Mouse (Mus musculus): ENCODE measurements around the gene Nbea. TPM values are rescaled to one million over a fixed set of nuclear protein-coding genes. Genes with fewer than 3 reads are reported as not detected.
A peak's percentile ranks its signal among the peaks of the same experiment; 100 is the strongest.

The Nbea gene
- polyA plus RNA-seq, 1 experiment from 2014 or later, result 36.8 TPM

GRCm38 (mm10) chr3:55713856-55714255 lies 469.6 kb downstream of the Nbea start:
- Histone ChIP-seq H3K4me1 (peaks cover 8% of the 10 kb centered on the region), H3K27ac (no peak overlapping the region; the same call in 1 of the 2 replicates), H3K9me3 (replicated peaks) (no peaks in the 10 kb centered on the region), H3K27me3 (no peaks in the 10 kb centered on the region), H3K9ac (no peak overlapping the region), H3K4me2 (no peak overlapping the region), H3K4me3 (no peak overlapping the region), H3K36me3 (ENCODE audit: poor library complexity, severe bottlenecking) (peaks cover 28% of the 10 kb centered on the region)
- ATAC-seq, result peak; percentile 49
- WGBS, result 69% methylated on average over 3 of the region's 3 CpGs

- no peak for ATAC-seq
- Histone ChIP-seq H3K4me3 (no peak overlapping the region), H3K9me3 (replicated peaks) (no peaks in the 10 kb centered on the region), H3K27me3 (no peaks in the 10 kb centered on the region), H3K9ac (no peak overlapping the region), H3K36me3 (ENCODE audit: poor library complexity, severe bottlenecking) (peaks cover 16% of the 10 kb centered on the region), H3K4me2 (no peak overlapping the region), H3K27ac (no peak overlapping the region), H3K4me1 (peaks cover 8% of the 10 kb centered on the region)
- 89% methylated on average over 4 of the region's 4 CpGs for WGBS
These were observed 473.2 kb downstream of the Nbea start for GRCm38 (mm10) chr3:55710300-55710699.

- Histone ChIP-seq H3K4me3 (no peak overlapping the region), H3K9me3 (replicated peaks) (no peaks in the 10 kb centered on the region), H3K4me1 (no peaks in the 10 kb centered on the region), H3K9ac (no peak overlapping the region), H3K27me3 (no peaks in the 10 kb centered on the region), H3K4me2 (no peak overlapping the region), H3K36me3 (ENCODE audit: poor library complexity, severe bottlenecking) (no peaks in the 10 kb centered on the region), H3K27ac (no peak overlapping the region)
- no peak for ATAC-seq
- 83% methylated on average over 6 of the region's 6 CpGs for WGBS
These were observed 481.9 kb downstream of the Nbea start for GRCm38 (mm10) chr3:55701632-55702031.

- no peaks in the 10 kb centered on the region for H3K4me1 ChIP-seq
- H3K36me3 ChIP-seq (ENCODE audit: poor library complexity, severe bottlenecking), result no peaks in the 10 kb centered on the region; the same call in 1 of the 2 replicates
- no peak overlapping the region for H3K9ac ChIP-seq
- WGBS, result 94% methylated on average over 2 of the region's 2 CpGs
- no peak overlapping the region for H3K4me2 ChIP-seq
- H3K9me3 ChIP-seq (replicated peaks), result no peaks in the 10 kb centered on the region
- no peak overlapping the region for H3K27ac ChIP-seq
- no peak overlapping the region for H3K4me3 ChIP-seq
- H3K27me3 ChIP-seq, result no peaks in the 10 kb centered on the region
- no peak for ATAC-seq
These were observed 486.3 kb downstream of the Nbea start for GRCm38 (mm10) chr3:55697174-55697573.

- Histone ChIP-seq H3K27ac (no peak overlapping the region), H3K9ac (no peak overlapping the region), H3K9me3 (replicated peaks) (no peaks in the 10 kb centered on the region), H3K4me1 (peaks cover 2% of the 10 kb centered on the region; the same call in 1 of the 2 replicates), H3K4me3 (no peak overlapping the region), H3K36me3 (ENCODE audit: poor library complexity, severe bottlenecking) (peaks cover 4% of the 10 kb centered on the region; the same call in 1 of the 2 replicates), H3K4me2 (no peak overlapping the region), H3K27me3 (no peaks in the 10 kb centered on the region)
- 51% methylated on average over 4 of the region's 4 CpGs for WGBS
- no peak for ATAC-seq
These were observed 490.4 kb downstream of the Nbea start for GRCm38 (mm10) chr3:55693073-55693472.

- no peaks in the 10 kb centered on the region for H3K27me3 ChIP-seq
- H3K36me3 ChIP-seq (ENCODE audit: poor library complexity, severe bottlenecking), result 0 out of 2 replicates have a peak, but pooled peaks cover 4% of the 10 kb centered on the region
- no peak overlapping the region for H3K27ac ChIP-seq
- ATAC-seq, result no peak
- H3K4me2 ChIP-seq, result no peak overlapping the region
- H3K4me3 ChIP-seq, result no peak overlapping the region
- no peak overlapping the region for H3K9ac ChIP-seq
- peaks cover 28% of the 10 kb centered on the region for H3K4me1 ChIP-seq
- no peaks in the 10 kb centered on the region for H3K9me3 ChIP-seq (replicated peaks)
- WGBS, result 20% methylated on average over 1 of the region's 1 CpGs
These were observed 495.4 kb downstream of the Nbea start for GRCm38 (mm10) chr3:55688098-55688497.

- Histone ChIP-seq H3K27me3 (no peaks in the 10 kb centered on the region), H3K9me3 (replicated peaks) (no peaks in the 10 kb centered on the region), H3K36me3 (ENCODE audit: poor library complexity, severe bottlenecking) (0 out of 2 replicates have a peak, but pooled peaks cover 4% of the 10 kb centered on the region), H3K9ac (no peak overlapping the region), H3K4me2 (no peak overlapping the region), H3K4me3 (no peak overlapping the region), H3K4me1 (peaks cover 28% of the 10 kb centered on the region), H3K27ac (no peak overlapping the region)
- no peak for ATAC-seq
- 77% methylated on average over 6 of the region's 6 CpGs for WGBS
These were observed 496.5 kb downstream of the Nbea start for GRCm38 (mm10) chr3:55686993-55687392.

- no peak overlapping the region for H3K4me3 ChIP-seq
- no peaks in the 10 kb centered on the region for H3K27me3 ChIP-seq
- H3K9ac ChIP-seq, result no peak overlapping the region
- H3K36me3 ChIP-seq (ENCODE audit: poor library complexity, severe bottlenecking), result 0 out of 2 replicates have a peak, but pooled peaks cover 4% of the 10 kb centered on the region
- 68% methylated on average over 6 of the region's 6 CpGs for WGBS
- H3K4me1 ChIP-seq, result peaks cover 28% of the 10 kb centered on the region
- H3K27ac ChIP-seq, result no peak overlapping the region
- no peak for ATAC-seq
- no peaks in the 10 kb centered on the region for H3K9me3 ChIP-seq (replicated peaks)
- no peak overlapping the region for H3K4me2 ChIP-seq
These were observed 497.9 kb downstream of the Nbea start for GRCm38 (mm10) chr3:55685627-55686026.

GRCm38 (mm10) chr3:55684892-55685291 lies 498.6 kb downstream of the Nbea start:
- WGBS, result 32% methylated on average over 4 of the region's 4 CpGs
- Histone ChIP-seq H3K4me2 (no peak overlapping the region), H3K4me1 (peaks cover 28% of the 10 kb centered on the region), H3K27me3 (no peaks in the 10 kb centered on the region), H3K9ac (no peak overlapping the region), H3K9me3 (replicated peaks) (no peaks in the 10 kb centered on the region), H3K4me3 (no peak overlapping the region), H3K27ac (peak overlapping the region; percentile 57), H3K36me3 (ENCODE audit: poor library complexity, severe bottlenecking) (0 out of 2 replicates have a peak, but pooled peaks cover 4% of the 10 kb centered on the region)
- ATAC-seq, result peak; percentile 31; the same call in 1 of the 2 replicates

- Histone ChIP-seq H3K4me3 (no peak overlapping the region), H3K9me3 (replicated peaks) (no peaks in the 10 kb centered on the region), H3K9ac (no peak overlapping the region), H3K4me1 (no peaks in the 10 kb centered on the region), H3K36me3 (ENCODE audit: poor library complexity, severe bottlenecking) (no peaks in the 10 kb centered on the region), H3K27ac (no peak overlapping the region), H3K4me2 (no peak overlapping the region), H3K27me3 (no peaks in the 10 kb centered on the region)
- no peak for ATAC-seq
- WGBS, result 72% methylated on average over 2 of the region's 2 CpGs
These were observed 505.8 kb downstream of the Nbea start for GRCm38 (mm10) chr3:55677691-55678090.

- Histone ChIP-seq H3K4me3 (no peak overlapping the region), H3K9ac (no peak overlapping the region), H3K27me3 (no peaks in the 10 kb centered on the region), H3K36me3 (ENCODE audit: poor library complexity, severe bottlenecking) (no peaks in the 10 kb centered on the region), H3K27ac (no peak overlapping the region), H3K4me2 (no peak overlapping the region), H3K4me1 (peaks cover 3% of the 10 kb centered on the region; the same call in 1 of the 2 replicates), H3K9me3 (replicated peaks) (no peaks in the 10 kb centered on the region)
- WGBS, result 89% methylated on average over 7 of the region's 7 CpGs
- ATAC-seq, result no peak
These were observed 509.3 kb downstream of the Nbea start for GRCm38 (mm10) chr3:55674185-55674584.

- no peak overlapping the region for H3K9ac ChIP-seq
- no peak overlapping the region for H3K27ac ChIP-seq
- no peaks in the 10 kb centered on the region for H3K27me3 ChIP-seq
- peaks cover 25% of the 10 kb centered on the region for H3K4me1 ChIP-seq
- no peaks in the 10 kb centered on the region for H3K9me3 ChIP-seq (replicated peaks)
- no peak overlapping the region for H3K4me3 ChIP-seq
- no peak overlapping the region for H3K4me2 ChIP-seq
- no peak for ATAC-seq
- no peaks in the 10 kb centered on the region for H3K36me3 ChIP-seq (ENCODE audit: poor library complexity, severe bottlenecking)
- 54% methylated on average over 6 of the region's 6 CpGs for WGBS
These were observed 516.5 kb downstream of the Nbea start for GRCm38 (mm10) chr3:55667048-55667447.

GRCm38 (mm10) chr3:55665928-55666327 lies 517.6 kb downstream of the Nbea start:
- no peaks in the 10 kb centered on the region for H3K36me3 ChIP-seq (ENCODE audit: poor library complexity, severe bottlenecking)
- 13% methylated on average over 5 of the region's 5 CpGs for WGBS
- H3K27me3 ChIP-seq, result no peaks in the 10 kb centered on the region
- ATAC-seq, result no peak
- H3K4me3 ChIP-seq, result no peak overlapping the region
- peaks cover 30% of the 10 kb centered on the region for H3K4me1 ChIP-seq
- H3K27ac ChIP-seq, result no peak overlapping the region
- no peak overlapping the region for H3K9ac ChIP-seq
- H3K4me2 ChIP-seq, result no peak overlapping the region
- no peaks in the 10 kb centered on the region for H3K9me3 ChIP-seq (replicated peaks)
